Mouse (Mus musculus) fibroblast of lung, adult 2 months (primary cell): ENCODE results near the gene Pdia5.

Experiments used
- DNase-seq: peaks from one replicate; pipeline ENCODE4 v3.0.0-alpha.2; 2011; ENCODE audit warnings: low read depth

Gene Pdia5

GRCm38 (mm10) chr16:35484526-35485233 lies 6.0 kb downstream of the Pdia5 start:
- no peak for DNase-seq

- DNase-seq: no peak
Observed at GRCm38 (mm10) chr16:35484105-35484504, 6.6 kb downstream of the Pdia5 start.

- DNase-seq: no peak
Observed at GRCm38 (mm10) chr16:35479301-35479700, 11.4 kb downstream of the Pdia5 start.

GRCm38 (mm10) chr16:35477273-35477672 lies 13.4 kb downstream of the Pdia5 start:
- no peak for DNase-seq

GRCm38 (mm10) chr16:35472569-35473275 lies 18.0 kb downstream of the Pdia5 start:
- no peak for DNase-seq

- no peak for DNase-seq
Observed at GRCm38 (mm10) chr16:35471841-35472568, 18.7 kb downstream of the Pdia5 start.

GRCm38 (mm10) chr16:35470983-35471382 lies 19.7 kb downstream of the Pdia5 start:
- DNase-seq: no peak

GRCm38 (mm10) chr16:35470096-35470495 lies 20.6 kb downstream of the Pdia5 start:
- no peak for DNase-seq

GRCm38 (mm10) chr16:35469016-35469415 lies 21.7 kb downstream of the Pdia5 start:
- DNase-seq: no peak

- no peak for DNase-seq
Observed at GRCm38 (mm10) chr16:35467044-35467443, 23.6 kb downstream of the Pdia5 start.

- no peak for DNase-seq
Observed at GRCm38 (mm10) chr16:35465808-35466351, 24.8 kb downstream of the Pdia5 start.

GRCm38 (mm10) chr16:35464686-35465308 lies 25.9 kb downstream of the Pdia5 start:
- DNase-seq: no peak

GRCm38 (mm10) chr16:35463708-35464107 lies 27.0 kb downstream of the Pdia5 start:
- DNase-seq: no peak

GRCm38 (mm10) chr16:35462955-35463354 lies 27.7 kb downstream of the Pdia5 start:
- DNase-seq: no peak

GRCm38 (mm10) chr16:35459584-35459983 lies 31.1 kb downstream of the Pdia5 start:
- DNase-seq: no peak

GRCm38 (mm10) chr16:35458297-35458696 lies 32.4 kb downstream of the Pdia5 start:
- no peak for DNase-seq

- no peak for DNase-seq
Observed at GRCm38 (mm10) chr16:35457488-35457887, 33.2 kb downstream of the Pdia5 start.

- no peak for DNase-seq
Observed at GRCm38 (mm10) chr16:35457011-35457419, 33.7 kb downstream of the Pdia5 start.

GRCm38 (mm10) chr16:35456305-35456704 lies 34.4 kb downstream of the Pdia5 start:
- no peak for DNase-seq

- no peak for DNase-seq
Observed at GRCm38 (mm10) chr16:35455822-35456221, 34.9 kb downstream of the Pdia5 start.

- DNase-seq: no peak
Observed at GRCm38 (mm10) chr16:35450018-35450630, 40.5 kb downstream of the Pdia5 start.

GRCm38 (mm10) chr16:35442026-35442415 lies 48.7 kb downstream of the Pdia5 start:
- DNase-seq: no peak
